Mouse (Mus musculus) lung, embryonic 14.5 days (tissue): ENCODE results near the gene Ryr1. TPM values are rescaled to one million over a fixed set of nuclear protein-coding genes. Genes with fewer than 3 reads are reported as not detected.

Source experiments
- ATAC-seq: fragments of 200-750 bp; cut with Nextera tagmentation; 2 replicates; pipeline ENCODE4 v1.8.0; 2017; ENCODE audit warnings: mild to moderate bottlenecking, moderate TSS enrichment, moderate library complexity; ENCODE audit not compliant: insufficient read depth
- DNase-seq: peaks from one replicate; pipeline ENCODE4 v3.0.0-alpha.2; 2015
- H3K27ac ChIP-seq: fragments of 300-500 bp; sonication (generic); 2 replicates; pipeline ENCODE4 v1.5.1; 2014; ENCODE audit warnings: low read depth, mild to moderate bottlenecking, moderate library complexity
- H3K27me3 ChIP-seq: fragments of 300-500 bp; sonication (generic); 2 replicates; pipeline ENCODE4 v1.6.1; 2014; ENCODE audit warnings: low read length, control low read depth; ENCODE audit not compliant: insufficient read depth
- H3K36me3 ChIP-seq: fragments of 300-500 bp; sonication (generic); 2 replicates; pipeline ENCODE4 v1.6.1; 2014; ENCODE audit warnings: control low read depth; ENCODE audit not compliant: insufficient read depth
- H3K4me1 ChIP-seq: fragments of 300-500 bp; sonication (generic); 2 replicates; pipeline ENCODE4 v1.6.1; 2014; ENCODE audit warnings: antibody characterized with exemption, control low read depth; ENCODE audit not compliant: insufficient read depth
- H3K4me2 ChIP-seq: fragments of 300-500 bp; sonication (generic); 2 replicates; pipeline ENCODE4 v1.6.1; 2014; ENCODE audit warnings: mild to moderate bottlenecking
- H3K4me3 ChIP-seq: fragments of 300-500 bp; sonication (generic); 2 replicates; pipeline ENCODE4 v1.5.1; 2014; ENCODE audit warnings: low read depth, low read length
- H3K9ac ChIP-seq: fragments of 300-500 bp; sonication (generic); 2 replicates; pipeline ENCODE4 v1.6.1; 2014
- H3K9me3 ChIP-seq: fragments of 300-500 bp; sonication (generic); 2 replicates; pipeline ENCODE4 v1.6.1; 2016; ENCODE audit warnings: low read depth, low read length, control low read depth
- CTCF ChIP-seq: IDR thresholded peaks from 2 replicates; pipeline ENCODE4 v1.5.1; 2016; ENCODE audit warnings: antibody characterized with exemption, low read depth
- WGBS: fragments of 180-500 bp; shearing (Covaris S2); extraction: QIAGEN DNeasy Blood & Tissue Kit; methylation state at CpG from one replicate; pipeline ENCODE4 v1.1.7; 2014; 5-methylcytosine and 5-hydroxymethylcytosine counted together
- microRNA counts: library from miRNA; unstranded; fragments of <30 nt; microRNA quantifications from one replicate; lab custom pipeline; 2016
- microRNA-seq: library from miRNA; unstranded; fragments of <30 nt; microRNA quantifications from one replicate; pipeline ENCODE4, GENCODE M21; 2016; ENCODE audit warnings: borderline number of aligned reads
- polyA plus RNA-seq: library from polyadenylated mRNA; unstranded; fragments of >200 nt; fragmentation: Nextera tagmentation; extraction: Ambion mirVana; gene quantifications from 2 replicates; pipeline ENCODE4 v1.2.1, GENCODE M21; 2014

Gene Ryr1
- polyA plus RNA-seq, 1 experiment from 2014 or later = 0.45 TPM

DNA sequence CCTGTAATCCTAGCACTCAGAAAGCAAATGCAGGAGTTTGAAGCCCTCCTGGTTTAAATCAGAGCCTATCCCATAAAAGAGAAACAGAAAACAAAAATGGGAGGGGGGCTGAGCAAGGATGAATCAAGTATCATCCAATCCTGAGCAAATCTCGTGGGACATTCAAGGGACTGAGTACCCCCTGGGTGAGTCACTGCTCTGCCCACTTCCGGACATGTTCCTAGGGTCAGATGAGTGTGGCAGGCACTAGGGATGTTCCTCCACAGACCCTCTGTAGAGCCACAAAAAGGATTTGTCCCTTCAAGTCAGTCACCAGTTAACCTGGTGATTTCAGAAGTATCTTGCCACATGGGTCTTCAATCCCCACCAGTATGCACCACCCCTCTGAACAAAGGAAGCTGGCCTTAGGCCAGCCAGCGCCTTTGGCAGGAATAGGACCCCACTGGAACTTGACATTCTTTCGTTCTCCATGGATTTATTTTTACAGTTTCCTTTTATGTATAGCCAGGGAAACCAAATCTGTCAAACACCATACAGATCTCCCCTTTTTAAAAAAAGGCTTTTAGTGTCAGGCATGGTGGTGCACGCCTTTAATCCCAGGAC lies 169.6 kb downstream of the Ryr1 start:
- H3K27me3 ChIP-seq = no peaks in the 10 kb centered on the region
- peak overlapping the region; percentile 25 for H3K4me2 ChIP-seq
- peaks cover 5% of the 10 kb centered on the region; the same call in 1 of the 2 replicates for H3K36me3 ChIP-seq
- no peak overlapping the region for H3K4me3 ChIP-seq
- ATAC-seq (0 out of 2 replicates have a peak, but pooled peaks have one; percentile 28), DNase-seq (peak; percentile 83)
- 26% methylated on average over 5 of the region's 5 CpGs for WGBS
- peak overlapping the region; percentile 51; the same call in 1 of the 2 replicates for H3K27ac ChIP-seq
- H3K9me3 ChIP-seq = no peaks in the 10 kb centered on the region
- TF ChIP-seq CTCF = no peak
- peaks cover 78% of the 10 kb centered on the region for H3K4me1 ChIP-seq
- no peak overlapping the region for H3K9ac ChIP-seq

DNA sequence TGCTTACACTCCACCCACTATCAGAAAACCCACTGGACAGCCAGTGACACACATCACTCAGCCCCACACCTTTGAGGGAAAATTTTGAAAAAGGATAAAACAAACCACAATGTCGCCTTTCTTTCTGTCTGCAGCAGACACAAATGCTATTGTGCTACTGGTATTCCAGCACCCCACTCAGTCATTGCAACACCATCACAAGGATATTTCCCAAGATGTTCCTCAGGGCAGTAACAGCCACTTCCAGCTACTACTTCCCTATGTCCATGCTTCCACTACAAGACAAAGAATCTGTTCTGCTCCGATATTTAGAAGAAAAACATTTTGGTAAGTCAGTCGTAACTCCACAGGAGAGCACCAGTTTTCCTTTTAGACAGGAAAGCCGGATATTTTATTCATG lies 170.2 kb downstream of the Ryr1 start:
- no peak overlapping the region for H3K9ac ChIP-seq
- peaks cover 78% of the 10 kb centered on the region for H3K4me1 ChIP-seq
- no peak overlapping the region for H3K4me2 ChIP-seq
- TF ChIP-seq CTCF = no peak
- H3K4me3 ChIP-seq = no peak overlapping the region
- H3K27me3 ChIP-seq = no peaks in the 10 kb centered on the region
- no peak for ATAC-seq
- H3K36me3 ChIP-seq = peaks cover 7% of the 10 kb centered on the region; the same call in 1 of the 2 replicates
- no peak for DNase-seq
- 80% methylated on average over 4 of the region's 4 CpGs for WGBS
- H3K9me3 ChIP-seq = no peaks in the 10 kb centered on the region
- peak overlapping the region; percentile 51; the same call in 1 of the 2 replicates for H3K27ac ChIP-seq

DNA sequence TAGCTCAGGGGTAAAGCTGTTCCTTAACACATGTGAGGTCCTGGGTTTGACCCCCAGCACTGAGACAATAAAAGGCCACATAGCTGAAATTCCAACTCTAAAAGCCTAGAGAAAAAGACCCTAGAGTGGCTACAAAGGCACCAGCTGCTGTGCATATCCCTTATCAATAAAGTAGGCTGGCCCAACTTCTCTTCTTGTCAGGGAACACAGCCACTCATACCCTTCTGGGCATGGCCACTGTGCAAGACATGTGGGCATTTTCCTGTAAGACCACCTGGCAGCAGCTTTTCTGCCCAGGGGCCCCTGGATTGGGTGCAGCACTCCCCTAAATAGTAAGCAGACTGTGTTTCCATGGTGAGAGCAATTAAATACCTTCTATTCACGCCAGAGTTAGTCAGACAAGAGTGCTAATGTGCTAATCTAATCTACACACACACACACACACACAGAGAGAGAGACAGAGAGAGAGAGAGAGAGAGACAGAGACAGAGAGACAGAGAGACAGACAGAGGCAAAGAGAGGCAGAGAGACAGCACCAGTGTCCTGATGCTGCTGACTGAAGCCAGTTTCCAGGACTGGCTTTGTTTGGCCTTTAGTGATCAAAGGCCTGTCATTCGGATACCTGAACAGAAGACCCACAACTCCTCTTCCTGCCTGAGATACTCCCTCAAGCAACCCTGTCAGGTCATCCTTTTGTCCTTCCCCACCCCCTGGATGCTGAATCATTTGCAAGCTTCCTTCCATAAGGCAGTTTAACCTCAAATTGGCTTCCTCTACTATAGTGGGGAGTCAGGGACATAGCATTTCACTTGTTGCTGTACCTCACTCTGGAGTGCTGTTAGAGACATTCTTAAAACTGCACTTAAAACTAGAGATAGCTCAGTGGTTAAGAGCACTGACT lies 171.3 kb downstream of the Ryr1 start:
- no peak for TF ChIP-seq CTCF

More for the DNA sequence above, 171.3 kb downstream of the Ryr1 start:
- no peak overlapping the region for H3K9ac ChIP-seq
- H3K27ac ChIP-seq = peak overlapping the region; percentile 91
- no peak overlapping the region for H3K4me3 ChIP-seq
- WGBS = 27% methylated on average over 2 of the region's 2 CpGs
- H3K4me2 ChIP-seq = peak overlapping the region; percentile 45
- no peaks in the 10 kb centered on the region for H3K9me3 ChIP-seq
- ATAC-seq = no peak
- DNase-seq = no peak
- H3K4me1 ChIP-seq = peaks cover 81% of the 10 kb centered on the region
- no peaks in the 10 kb centered on the region for H3K27me3 ChIP-seq
- H3K36me3 ChIP-seq = peaks cover 11% of the 10 kb centered on the region; the same call in 1 of the 2 replicates

MicroRNAs within 50 kb of the gene (microRNA counts, 519-probe panel; counts per million panel counts)
- microRNA mmu-miR-1963 (lab: Ali Mortazavi, UCI) = 2,353 counts per million, percentile 38 among the panel's probes with 10 or more counts

Small RNA genes lying within 50 kb of the gene (microRNA-seq; reads per million reads assigned to microRNA genes)
- gene Gm44408 (not detected), gene Mir1963 (not detected)

Other genes starting within 250 kb of the Ryr1 start
- 0.42 and 0.61 TPM in 2 replicates for gene Capn12, start 243.8 kb downstream of the Ryr1 start, polyA plus RNA-seq
- 266 and 270 TPM in 2 replicates for gene Actn4, start 162.8 kb downstream of the Ryr1 start, polyA plus RNA-seq
- gene Eif3k, start 143.3 kb downstream of the Ryr1 start, polyA plus RNA-seq = 392 and 398 TPM in 2 replicates
- gene Map4k1, start 143.1 kb downstream of the Ryr1 start, polyA plus RNA-seq = 8.5 and 10.7 TPM in 2 replicates
- 0.95 and 1.0 TPM in 2 replicates for gene Rasgrp4, start 9.7 kb upstream of the Ryr1 start, polyA plus RNA-seq
- 10.7 and 16.3 TPM in 2 replicates for gene Fam98c, start 31.1 kb upstream of the Ryr1 start, polyA plus RNA-seq
- 0.17 and 0.28 TPM in 2 replicates for gene Ggn, start 45.0 kb upstream of the Ryr1 start, polyA plus RNA-seq
- gene Spred3, start 45.2 kb upstream of the Ryr1 start, polyA plus RNA-seq = 1.7 and 2.5 TPM in 2 replicates
- 284 and 285 TPM in 2 replicates for gene Psmd8, start 55.5 kb upstream of the Ryr1 start, polyA plus RNA-seq
- gene Catsperg1, start 88.9 kb upstream of the Ryr1 start, polyA plus RNA-seq = 0.57 and 0.87 TPM in 2 replicates
- 0.84 and 1.1 TPM in 2 replicates for gene Kcnk6, start 107.3 kb upstream of the Ryr1 start, polyA plus RNA-seq
- gene Yif1b, start 113.2 kb upstream of the Ryr1 start, polyA plus RNA-seq = 121 and 123 TPM in 2 replicates
- gene 2200002D01Rik, start 123.3 kb upstream of the Ryr1 start, polyA plus RNA-seq = 4.6 and 4.7 TPM in 2 replicates
- gene Spint2, start 156.7 kb upstream of the Ryr1 start, polyA plus RNA-seq = 243 and 265 TPM in 2 replicates
- 114 and 127 TPM in 2 replicates for gene Ppp1r14a, start 164.1 kb upstream of the Ryr1 start, polyA plus RNA-seq
- 13.5 and 14.7 TPM in 2 replicates for gene Dpf1, start 178.8 kb upstream of the Ryr1 start, polyA plus RNA-seq